Mouse (Mus musculus) spleen, postnatal 4 days (tissue): Measurements from ENCODE around the gene Cers3.

Source experiments
- DNase-seq, 2 experiments: peaks; one replicate each; pipeline ENCODE4 v3.0.0; 2022; ENCODE audit warnings: low spot score in 2 of 2

Gene Cers3

GRCm38 (mm10) chr7:66840008-66840719 lies 96.9 kb downstream of the Cers3 start:
- peak; percentile 24 to 72 for DNase-seq

DNA sequence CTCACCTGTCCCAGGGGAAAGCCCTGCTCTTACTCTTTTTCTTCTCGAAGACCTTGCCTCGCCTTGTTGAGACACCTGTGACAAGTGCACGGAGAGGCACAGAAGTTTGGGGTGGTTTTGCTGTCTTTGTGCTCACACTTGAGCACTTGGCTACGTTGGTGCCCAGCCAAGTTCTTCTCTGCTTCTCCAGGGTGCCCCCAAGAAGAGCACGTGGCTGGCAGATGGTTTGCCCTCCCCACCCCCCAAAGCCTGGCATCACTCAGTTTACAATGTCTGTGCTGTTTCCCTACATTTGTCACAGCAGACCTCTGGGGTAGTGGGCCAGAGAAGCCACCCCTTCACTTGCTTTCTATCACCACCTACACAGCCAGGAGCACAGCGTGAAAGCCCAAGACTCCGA lies 97.9 kb downstream of the Cers3 start:
- no peak for DNase-seq

- DNase-seq = peak; percentile 28 to 67
Measured at GRCm38 (mm10) chr7:66842021-66842420, 98.7 kb downstream of the Cers3 start.

DNA sequence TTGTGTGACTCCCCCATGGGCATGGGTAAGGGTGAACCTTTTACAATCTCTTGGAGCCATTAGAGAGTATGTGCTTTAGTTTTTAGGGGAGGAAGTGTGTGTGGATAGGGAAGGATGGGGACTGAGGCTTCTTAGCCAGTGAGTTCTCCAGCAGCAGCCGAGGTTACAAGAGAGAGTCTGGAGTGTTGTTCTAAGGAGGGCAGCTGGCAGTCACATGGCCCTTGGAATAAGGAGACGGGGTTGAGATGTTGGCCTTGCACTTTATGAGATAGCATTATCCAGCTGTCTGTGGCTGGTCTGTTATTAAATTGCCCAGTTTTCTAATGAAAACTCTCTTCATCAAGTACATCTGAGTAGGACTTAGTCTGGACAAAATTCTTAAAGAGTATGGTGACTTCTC lies 100.5 kb downstream of the Cers3 start:
- DNase-seq = no peak

DNA sequence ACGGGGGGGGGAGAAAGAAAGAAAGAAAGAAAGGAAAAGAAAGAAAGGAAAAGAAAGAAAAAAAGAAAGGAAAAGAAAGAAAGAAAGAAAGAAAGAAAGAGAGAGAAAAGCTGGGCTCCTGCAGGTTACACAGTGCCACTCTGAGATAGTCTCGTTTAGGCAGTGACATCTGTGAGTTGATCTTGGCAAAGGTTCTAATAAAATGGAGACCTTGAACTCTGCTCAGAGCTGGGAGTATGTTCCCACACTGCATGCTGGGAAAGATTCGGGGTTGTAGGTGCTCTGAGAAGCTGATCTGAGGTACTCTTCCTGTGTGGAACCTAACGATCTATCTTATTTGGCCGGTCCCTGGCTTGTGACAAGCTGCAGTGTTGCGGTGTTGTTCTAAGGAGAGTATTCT lies 103.3 kb downstream of the Cers3 start:
- no peak for DNase-seq

DNA sequence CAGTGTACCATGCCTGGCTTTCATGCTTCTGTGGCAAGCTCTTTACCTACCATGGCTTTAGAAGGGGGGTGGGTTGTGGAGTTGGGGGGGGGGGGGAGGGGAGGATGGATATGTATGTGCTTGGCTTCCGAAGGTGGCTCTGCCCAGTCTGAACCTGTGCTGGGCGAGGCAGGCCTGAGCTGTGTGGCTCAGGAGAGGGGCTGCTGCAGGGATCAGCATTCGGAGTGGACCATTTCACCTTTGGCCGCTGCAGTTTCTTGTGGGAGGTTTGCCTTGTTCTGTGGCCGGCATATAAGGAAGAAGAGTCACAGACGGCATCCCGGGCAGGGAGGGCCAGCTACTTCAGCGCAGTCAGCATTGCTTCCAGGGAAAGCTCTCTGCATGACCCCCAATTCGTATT lies 104.0 kb downstream of the Cers3 start:
- no peak for DNase-seq

- no peak for DNase-seq
Measured at GRCm38 (mm10) chr7:66849316-66849715, 106.0 kb downstream of the Cers3 start.

- DNase-seq = no peak
Measured at GRCm38 (mm10) chr7:66852164-66852563, 108.9 kb downstream of the Cers3 start.

- no peak for DNase-seq
Measured at GRCm38 (mm10) chr7:66857610-66858009, 114.3 kb downstream of the Cers3 start.

DNA sequence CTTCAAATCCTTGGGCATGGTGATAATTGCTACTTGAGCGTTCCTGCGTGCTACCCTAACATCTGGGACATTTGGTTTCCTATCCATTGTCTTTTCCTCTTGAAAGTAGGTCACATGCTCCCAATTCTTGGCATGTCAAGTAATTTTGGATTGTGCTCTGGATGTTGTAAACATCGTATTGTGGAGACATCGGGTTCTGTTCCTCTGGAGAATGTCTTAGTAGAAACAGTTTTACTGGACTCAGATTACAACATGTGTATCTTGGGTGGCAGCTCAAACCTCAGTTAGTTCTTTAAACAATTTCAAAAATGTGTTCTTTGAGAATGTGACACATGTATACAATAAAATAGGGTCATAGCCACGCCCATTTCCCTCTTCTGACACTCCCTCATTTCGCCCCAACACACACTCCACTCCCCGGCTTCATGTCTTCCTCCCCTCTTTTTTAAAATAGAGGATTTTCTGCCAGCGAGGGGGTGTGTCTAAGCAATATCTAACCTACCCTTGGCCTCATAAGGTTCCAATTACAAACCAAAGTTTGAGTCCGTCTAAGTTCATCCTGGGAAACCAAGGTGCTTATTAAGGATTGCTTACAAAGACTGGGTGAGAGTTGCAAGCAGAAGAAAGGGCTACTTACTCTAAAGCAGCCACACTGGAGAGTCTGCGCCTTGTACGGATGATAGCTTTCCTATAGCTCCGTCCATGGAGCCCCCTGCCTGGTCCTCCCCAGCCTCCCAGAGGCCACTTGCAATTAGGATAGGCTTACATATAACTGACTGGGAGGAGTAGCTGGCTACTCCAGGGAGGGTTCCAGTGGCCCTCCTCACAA lies 115.2 kb downstream of the Cers3 start:
- no peak for DNase-seq

- DNase-seq = no peak
Measured at GRCm38 (mm10) chr7:66859220-66859619, 115.9 kb downstream of the Cers3 start.

DNA sequence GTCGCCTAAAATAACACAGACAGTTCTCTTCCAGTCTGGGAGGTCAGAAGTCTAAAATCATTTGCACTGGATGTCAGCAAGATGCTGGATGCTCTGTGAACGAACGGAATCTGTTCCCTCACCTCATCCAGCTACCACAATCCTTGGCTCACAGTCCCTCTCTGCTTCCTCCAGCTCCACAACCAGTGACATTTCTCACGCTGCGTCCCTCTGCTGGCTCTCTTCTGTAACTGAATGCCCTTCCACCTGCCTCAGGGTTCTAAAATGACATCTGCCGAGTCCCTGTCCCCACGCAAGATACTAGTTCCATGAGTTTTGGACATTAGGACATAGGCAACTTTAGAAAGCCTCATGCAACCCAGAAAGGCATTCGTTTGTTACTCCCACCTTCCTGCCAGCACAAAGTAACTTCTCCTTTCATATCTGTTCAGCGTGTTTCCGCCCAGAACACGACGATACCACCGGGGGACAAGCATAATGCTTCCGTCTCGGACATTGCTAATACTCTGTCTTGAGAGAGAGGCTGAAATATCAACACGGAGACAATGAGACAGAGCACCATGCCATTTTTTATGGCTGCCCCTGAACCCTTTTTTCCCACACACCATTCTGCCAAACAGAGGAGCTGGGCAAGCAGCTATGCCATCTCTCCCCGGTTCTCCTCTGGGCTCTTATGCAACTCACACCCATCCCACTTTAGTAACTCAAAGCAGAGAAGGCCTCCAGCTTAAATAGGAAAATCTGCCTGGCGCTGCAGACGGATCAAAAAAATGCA lies 123.8 kb downstream of the Cers3 start:
- no peak for DNase-seq

DNA sequence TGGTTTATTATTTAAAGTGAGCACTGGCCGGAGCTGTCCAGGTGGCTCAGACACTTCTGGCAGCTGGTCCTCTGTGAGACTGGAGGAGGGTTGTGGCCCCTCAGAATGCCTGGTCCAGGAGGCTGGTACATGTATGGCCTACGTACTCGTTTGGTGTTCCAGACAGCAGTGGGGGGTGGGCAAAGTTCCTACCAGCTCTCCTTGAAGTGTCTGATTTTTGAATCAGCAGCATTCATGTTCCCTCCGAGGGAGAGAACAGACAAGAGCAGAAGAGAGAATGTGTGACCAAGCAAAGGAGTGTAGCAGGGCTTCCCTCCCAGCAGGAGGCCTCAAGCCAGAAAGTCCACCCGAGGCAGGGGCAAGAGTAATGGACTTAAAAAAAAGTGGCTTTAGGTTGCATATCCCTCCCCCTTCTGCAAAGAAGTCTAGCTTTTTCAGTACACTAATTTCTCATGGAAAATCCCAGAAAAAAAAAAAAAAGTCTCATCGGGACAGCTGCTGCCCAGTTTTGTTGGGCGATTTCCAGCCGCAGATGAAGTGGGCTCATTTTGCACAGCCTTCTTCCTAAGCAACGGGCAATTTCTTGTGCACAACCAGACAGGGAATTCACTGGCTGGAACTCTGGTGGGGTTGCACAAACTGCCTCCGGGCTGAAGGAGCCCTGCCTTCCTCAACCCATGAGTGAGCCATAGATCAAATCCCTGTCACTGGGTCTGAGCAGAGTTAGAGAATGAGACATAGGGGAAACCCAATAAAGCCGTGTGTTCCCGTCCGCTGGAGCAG lies 124.6 kb downstream of the Cers3 start:
- DNase-seq = no peak

DNA sequence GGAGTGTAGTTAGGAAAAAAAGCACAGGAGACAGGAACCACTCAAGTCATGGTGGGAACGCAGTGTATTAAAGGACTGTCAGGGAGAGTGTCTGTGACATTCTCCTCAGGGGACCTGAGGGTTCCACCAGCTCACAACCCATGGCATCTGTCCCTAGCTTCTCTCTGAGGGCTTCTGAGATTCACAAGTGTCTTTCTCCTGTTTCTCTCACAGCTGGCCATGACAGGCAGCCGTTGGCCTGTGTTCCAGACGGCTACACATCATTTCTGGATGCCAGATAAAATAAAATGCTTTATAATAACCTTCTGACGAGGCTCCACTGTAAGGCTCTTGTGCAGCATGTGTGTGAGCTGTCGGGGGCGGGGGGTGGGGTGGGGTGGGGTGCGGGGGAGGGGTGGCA lies 128.2 kb downstream of the Cers3 start:
- DNase-seq = no peak

DNA sequence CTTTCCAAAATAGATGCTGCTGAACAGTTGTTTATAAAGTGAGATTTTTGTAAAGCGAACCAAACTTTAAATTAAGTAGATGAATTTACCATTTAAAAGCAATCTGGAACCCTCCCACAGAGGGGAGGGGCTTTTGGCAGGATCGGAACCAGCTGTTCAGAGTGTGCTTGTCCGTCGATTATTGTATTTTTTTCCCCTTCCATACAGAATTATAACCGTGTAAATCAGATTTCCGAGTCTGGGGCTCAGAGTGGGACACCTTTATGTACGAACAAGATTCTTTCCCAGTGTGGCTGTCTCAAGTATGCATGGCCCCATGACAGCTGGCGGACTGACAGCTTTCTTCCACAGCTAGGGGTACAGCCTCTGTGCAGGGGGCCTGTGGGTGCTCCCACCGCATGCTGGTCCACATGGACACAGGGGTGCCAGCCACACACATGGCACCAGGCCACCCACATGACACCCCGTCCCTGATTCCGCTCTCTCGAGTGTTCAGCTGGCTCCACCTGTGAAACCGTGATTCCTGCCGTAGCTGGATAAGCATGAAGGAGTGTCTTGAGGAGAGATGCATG lies 128.7 kb downstream of the Cers3 start:
- no peak for DNase-seq

GRCm38 (mm10) chr7:66873235-66873634 lies 129.9 kb downstream of the Cers3 start:
- DNase-seq = no peak
